Mouse (Mus musculus): Measurements from ENCODE around the gene Prrc2c. TPM values are rescaled to one million over a fixed set of nuclear protein-coding genes. Genes with fewer than 3 reads are reported as not detected.

Gene Prrc2c
- polyA plus RNA-seq, 1 experiment from 2014 or later: 142 TPM

- Histone ChIP-seq H3K9me3 (ENCODE audit: control insufficient read depth, low read length) (no peaks in the 10 kb centered on the region), H3K27ac (ENCODE audit: low read depth, low read length) (no peak overlapping the region), H3K9ac (ENCODE audit: low read length) (no peak overlapping the region), H3K27me3 (ENCODE audit: control insufficient read depth, insufficient read depth, low read length) (no peaks in the 10 kb centered on the region), H3K36me3 (ENCODE audit: control insufficient read depth, insufficient read depth, low read length) (no peaks in the 10 kb centered on the region), H3K4me3 (ENCODE audit: low read depth, low read length) (no peak overlapping the region), H3K4me2 (ENCODE audit: low read depth) (no peak overlapping the region), H3K4me1 (ENCODE audit: control insufficient read depth, insufficient read depth, low read length) (no peaks in the 10 kb centered on the region)
- WGBS: 90% methylated on average over 5 of the region's 5 CpGs
- no peak for ATAC-seq (ENCODE audit: insufficient read depth, low FRiP score, low TSS enrichment)
- no peak for DNase-seq (ENCODE audit: low spot score)
Measured at GRCm38 (mm10) chr1:162748761-162749160, 8.4 kb upstream of the Prrc2c start.

DNA sequence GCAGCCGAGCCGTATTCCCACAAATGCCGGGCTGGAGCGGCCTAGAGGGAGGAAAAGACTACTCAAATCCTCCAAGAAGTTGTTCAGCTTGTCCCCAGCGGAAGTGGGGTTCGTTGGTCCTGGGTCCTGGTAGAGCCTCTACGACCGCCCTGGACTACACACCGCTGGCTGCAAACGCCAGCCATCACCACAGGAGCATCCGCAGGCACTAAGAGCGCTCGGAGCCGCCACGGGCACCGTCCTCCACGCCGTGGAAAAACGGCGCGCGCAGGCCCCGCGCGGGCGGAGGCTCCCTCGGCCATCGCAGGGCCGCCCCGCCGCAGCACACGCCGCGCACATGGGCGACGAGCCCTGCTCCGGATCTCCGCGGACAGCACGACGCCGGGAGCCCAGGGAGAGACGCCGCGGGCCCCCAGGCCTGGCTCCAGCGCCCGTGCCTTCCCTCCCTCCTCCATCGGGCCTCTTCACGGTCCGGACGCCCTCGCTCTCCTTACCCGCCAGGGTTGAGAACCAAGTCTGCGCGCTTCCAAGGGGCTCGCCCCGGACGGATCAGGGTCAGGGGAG, 443 bp downstream of the Prrc2c start:
- H3K4me2 ChIP-seq (ENCODE audit: low read depth): peak overlapping the region; percentile 89
- peak overlapping the region; percentile 99 for H3K9ac ChIP-seq (ENCODE audit: low read length)
- no peaks in the 10 kb centered on the region for H3K9me3 ChIP-seq (ENCODE audit: control insufficient read depth, low read length)
- H3K36me3 ChIP-seq (ENCODE audit: control insufficient read depth, insufficient read depth, low read length): no peaks in the 10 kb centered on the region
- 0% methylated on average over 49 of the region's 58 CpGs for WGBS
- peak overlapping the region; percentile 97 for H3K27ac ChIP-seq (ENCODE audit: low read depth, low read length)
- ATAC-seq (ENCODE audit: insufficient read depth, low FRiP score, low TSS enrichment): peak; percentile 83
- DNase-seq (ENCODE audit: low spot score): no peak
- H3K4me1 ChIP-seq (ENCODE audit: control insufficient read depth, insufficient read depth, low read length): peaks cover 8% of the 10 kb centered on the region; the same call in 1 of the 2 replicates
- peak overlapping the region; percentile 99 for H3K4me3 ChIP-seq (ENCODE audit: low read depth, low read length)
- no peaks in the 10 kb centered on the region for H3K27me3 ChIP-seq (ENCODE audit: control insufficient read depth, insufficient read depth, low read length)

- DNase-seq (ENCODE audit: low spot score) (no peak), ATAC-seq (ENCODE audit: insufficient read depth, low FRiP score, low TSS enrichment) (no peak)
- Histone ChIP-seq H3K27ac (ENCODE audit: low read depth, low read length) (peak overlapping the region; percentile 97), H3K4me2 (ENCODE audit: low read depth) (peak overlapping the region; percentile 89), H3K27me3 (ENCODE audit: control insufficient read depth, insufficient read depth, low read length) (no peaks in the 10 kb centered on the region), H3K9me3 (ENCODE audit: control insufficient read depth, low read length) (no peaks in the 10 kb centered on the region), H3K4me3 (ENCODE audit: low read depth, low read length) (peak overlapping the region; percentile 99), H3K9ac (ENCODE audit: low read length) (peak overlapping the region; percentile 99), H3K4me1 (ENCODE audit: control insufficient read depth, insufficient read depth, low read length) (peaks cover 8% of the 10 kb centered on the region; the same call in 1 of the 2 replicates), H3K36me3 (ENCODE audit: control insufficient read depth, insufficient read depth, low read length) (no peaks in the 10 kb centered on the region)
- under 1% methylated on average over 10 of the region's 10 CpGs for WGBS
Measured at GRCm38 (mm10) chr1:162739406-162739805, 950 bp downstream of the Prrc2c start.

- no peaks in the 10 kb centered on the region for H3K36me3 ChIP-seq (ENCODE audit: control insufficient read depth, insufficient read depth, low read length)
- no peak for DNase-seq (ENCODE audit: low spot score)
- H3K27ac ChIP-seq (ENCODE audit: low read depth, low read length): no peak overlapping the region
- H3K4me2 ChIP-seq (ENCODE audit: low read depth): peak overlapping the region; percentile 89
- ATAC-seq (ENCODE audit: insufficient read depth, low FRiP score, low TSS enrichment): no peak
- no peak overlapping the region; the same call in 1 of the 2 replicates for H3K9ac ChIP-seq (ENCODE audit: low read length)
- WGBS: 66% methylated on average over 2 of the region's 2 CpGs
- no peaks in the 10 kb centered on the region for H3K27me3 ChIP-seq (ENCODE audit: control insufficient read depth, insufficient read depth, low read length)
- H3K9me3 ChIP-seq (ENCODE audit: control insufficient read depth, low read length): no peaks in the 10 kb centered on the region
- peaks cover 8% of the 10 kb centered on the region; the same call in 1 of the 2 replicates for H3K4me1 ChIP-seq (ENCODE audit: control insufficient read depth, insufficient read depth, low read length)
- peak overlapping the region; percentile 99 for H3K4me3 ChIP-seq (ENCODE audit: low read depth, low read length)
Measured at GRCm38 (mm10) chr1:162738472-162738871, 1.9 kb downstream of the Prrc2c start.

- ATAC-seq (ENCODE audit: insufficient read depth, low FRiP score, low TSS enrichment): no peak
- DNase-seq (ENCODE audit: low spot score): no peak
Measured at GRCm38 (mm10) chr1:162735084-162735483, 5.3 kb downstream of the Prrc2c start.

DNA sequence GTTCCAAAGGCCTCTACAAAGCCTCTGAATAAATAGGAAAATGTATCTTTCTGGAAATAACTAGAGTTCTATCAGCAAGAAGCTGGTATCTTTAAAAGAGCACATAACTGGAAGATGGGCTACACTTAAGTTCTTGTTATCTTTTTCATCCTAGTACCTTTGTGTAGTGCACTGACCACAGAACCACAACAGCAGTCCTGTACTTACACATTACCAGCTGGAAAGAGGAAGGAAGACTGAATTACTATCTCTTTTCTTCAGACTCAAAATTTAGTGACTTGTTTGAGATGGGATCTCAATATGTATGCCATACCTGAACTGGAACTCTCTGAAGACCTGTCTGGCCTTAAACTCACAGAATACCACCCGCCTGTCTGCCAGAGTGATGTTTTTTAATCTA, 6.1 kb downstream of the Prrc2c start:
- H3K9me3 ChIP-seq (ENCODE audit: control insufficient read depth, low read length): no peaks in the 10 kb centered on the region
- ATAC-seq (ENCODE audit: insufficient read depth, low FRiP score, low TSS enrichment) (no peak), DNase-seq (ENCODE audit: low spot score) (no peak)
- H3K27me3 ChIP-seq (ENCODE audit: control insufficient read depth, insufficient read depth, low read length): no peaks in the 10 kb centered on the region
- H3K36me3 ChIP-seq (ENCODE audit: control insufficient read depth, insufficient read depth, low read length): no peaks in the 10 kb centered on the region
- 85% methylated on average over 1 of the region's 1 CpGs for WGBS
- H3K4me2 ChIP-seq (ENCODE audit: low read depth): no peak overlapping the region
- no peak overlapping the region for H3K4me3 ChIP-seq (ENCODE audit: low read depth, low read length)
- no peak overlapping the region for H3K9ac ChIP-seq (ENCODE audit: low read length)
- no peak overlapping the region for H3K27ac ChIP-seq (ENCODE audit: low read depth, low read length)
- H3K4me1 ChIP-seq (ENCODE audit: control insufficient read depth, insufficient read depth, low read length): peaks cover 8% of the 10 kb centered on the region; the same call in 1 of the 2 replicates

More at GRCm38 (mm10) chr1:162735084-162735483, 5.3 kb downstream of the Prrc2c start:
- Histone ChIP-seq H3K9me3 (ENCODE audit: control insufficient read depth, low read length) (no peaks in the 10 kb centered on the region), H3K4me1 (ENCODE audit: control insufficient read depth, insufficient read depth, low read length) (peaks cover 8% of the 10 kb centered on the region; the same call in 1 of the 2 replicates), H3K4me3 (ENCODE audit: low read depth, low read length) (no peak overlapping the region), H3K9ac (ENCODE audit: low read length) (no peak overlapping the region), H3K4me2 (ENCODE audit: low read depth) (no peak overlapping the region), H3K27me3 (ENCODE audit: control insufficient read depth, insufficient read depth, low read length) (no peaks in the 10 kb centered on the region), H3K36me3 (ENCODE audit: control insufficient read depth, insufficient read depth, low read length) (no peaks in the 10 kb centered on the region), H3K27ac (ENCODE audit: low read depth, low read length) (no peak overlapping the region)
- WGBS: 92% methylated on average over 4 of the region's 4 CpGs

- no peak for ATAC-seq (ENCODE audit: insufficient read depth, low FRiP score, low TSS enrichment)
- 75% methylated on average over 4 of the region's 4 CpGs for WGBS
Measured at GRCm38 (mm10) chr1:162732041-162732440, 8.3 kb downstream of the Prrc2c start.

DNA sequence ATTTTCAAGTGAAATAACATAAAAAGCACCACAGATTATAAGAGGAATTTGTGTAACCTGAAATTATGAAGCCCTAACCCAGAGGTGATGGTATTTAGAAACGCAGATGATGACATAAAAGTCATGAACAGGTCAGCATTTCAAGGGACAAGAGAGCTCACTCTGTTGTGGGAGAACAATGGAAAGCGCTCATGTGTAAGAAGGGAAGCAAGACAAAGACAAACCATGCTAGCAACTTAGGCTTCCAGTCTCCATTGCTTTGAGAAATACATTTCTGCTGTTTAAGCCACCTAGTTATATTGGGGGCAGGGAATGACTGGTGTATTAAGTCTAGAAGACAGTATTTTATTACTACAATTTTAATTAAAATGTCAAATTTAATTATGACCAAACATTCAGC, 10.9 kb downstream of the Prrc2c start:
- DNase-seq (ENCODE audit: low spot score): no peak
- H3K27ac ChIP-seq (ENCODE audit: low read depth, low read length): no peak overlapping the region
- 59% methylated on average over 2 of the region's 2 CpGs for WGBS
- H3K4me3 ChIP-seq (ENCODE audit: low read depth, low read length): no peak overlapping the region
- no peaks in the 10 kb centered on the region for H3K9me3 ChIP-seq (ENCODE audit: control insufficient read depth, low read length)
- peak; percentile 36; the same call in 1 of the 2 replicates for ATAC-seq (ENCODE audit: insufficient read depth, low FRiP score, low TSS enrichment)
- no peak overlapping the region for H3K4me2 ChIP-seq (ENCODE audit: low read depth)
- no peaks in the 10 kb centered on the region for H3K36me3 ChIP-seq (ENCODE audit: control insufficient read depth, insufficient read depth, low read length)
- no peak overlapping the region for H3K9ac ChIP-seq (ENCODE audit: low read length)
- H3K4me1 ChIP-seq (ENCODE audit: control insufficient read depth, insufficient read depth, low read length): no peaks in the 10 kb centered on the region
- H3K27me3 ChIP-seq (ENCODE audit: control insufficient read depth, insufficient read depth, low read length): no peaks in the 10 kb centered on the region

More at GRCm38 (mm10) chr1:162732041-162732440, 8.3 kb downstream of the Prrc2c start:
- no peak for DNase-seq (ENCODE audit: low spot score)
- no peaks in the 10 kb centered on the region for H3K36me3 ChIP-seq (ENCODE audit: control insufficient read depth, insufficient read depth, low read length)
- no peak overlapping the region for H3K9ac ChIP-seq (ENCODE audit: low read length)
- H3K4me2 ChIP-seq (ENCODE audit: low read depth): no peak overlapping the region
- no peak overlapping the region for H3K27ac ChIP-seq (ENCODE audit: low read depth, low read length)
- no peak overlapping the region for H3K4me3 ChIP-seq (ENCODE audit: low read depth, low read length)
- H3K4me1 ChIP-seq (ENCODE audit: control insufficient read depth, insufficient read depth, low read length): no peaks in the 10 kb centered on the region
- no peaks in the 10 kb centered on the region for H3K9me3 ChIP-seq (ENCODE audit: control insufficient read depth, low read length)
- no peaks in the 10 kb centered on the region for H3K27me3 ChIP-seq (ENCODE audit: control insufficient read depth, insufficient read depth, low read length)

DNA sequence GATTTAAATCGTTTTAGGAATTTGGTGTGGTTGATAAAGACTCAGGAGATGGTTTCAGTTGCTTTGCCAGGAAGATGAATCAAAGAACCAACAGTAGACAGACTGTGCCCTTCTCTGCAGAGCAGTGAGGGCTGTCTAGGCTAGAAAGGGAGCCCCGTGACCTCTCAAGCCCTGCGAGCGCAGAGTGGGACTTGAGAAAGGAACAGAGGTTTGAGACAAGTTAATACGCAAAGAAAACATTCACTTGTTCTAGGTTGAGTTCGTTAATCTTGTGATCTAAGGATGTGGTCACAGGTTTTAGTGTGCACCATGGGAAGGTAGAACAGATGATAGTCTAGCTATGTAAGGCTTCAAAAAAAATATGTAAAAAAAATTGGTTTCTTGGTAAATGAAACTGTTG, 12.4 kb downstream of the Prrc2c start:
- Histone ChIP-seq H3K27ac (ENCODE audit: low read depth, low read length) (no peak overlapping the region), H3K4me3 (ENCODE audit: low read depth, low read length) (no peak overlapping the region), H3K9ac (ENCODE audit: low read length) (no peak overlapping the region), H3K9me3 (ENCODE audit: control insufficient read depth, low read length) (no peaks in the 10 kb centered on the region), H3K27me3 (ENCODE audit: control insufficient read depth, insufficient read depth, low read length) (no peaks in the 10 kb centered on the region), H3K36me3 (ENCODE audit: control insufficient read depth, insufficient read depth, low read length) (no peaks in the 10 kb centered on the region; the same call in 1 of the 2 replicates), H3K4me1 (ENCODE audit: control insufficient read depth, insufficient read depth, low read length) (no peaks in the 10 kb centered on the region), H3K4me2 (ENCODE audit: low read depth) (no peak overlapping the region)
- WGBS: 93% methylated on average over 6 of the region's 6 CpGs
- DNase-seq (ENCODE audit: low spot score): no peak
- ATAC-seq (ENCODE audit: insufficient read depth, low FRiP score, low TSS enrichment): no peak
